19 mouse cellular contexts compared by ENCODE assay signal in genomic region chr15:27669276-27669675, GRCm38 (mm10). TPM values are rescaled to one million over a fixed set of nuclear protein-coding genes. Genes with fewer than 3 reads are reported as not detected.
DNase-seq lines count a peak whose midpoint lies in the region; ATAC-seq lines count a peak whose summit lies in the region.
"Had no signal": no experiment of that assay in that cellular context is flagged by ENCODE, and none has a peak within 500 bp of the region (broad histone marks: within the 10 kb centered on the region; RNA-seq: fewer than 3 reads in every experiment).

No protein-coding gene starts in this region.

- intact Hi-C loops in left cerebral cortex, postnatal 25 days (cut with DNase I), result loop anchor here (10.0 kb wide), 1 partner anchor 186 kb away; no protein-coding TSS in a partner anchor

- ATAC-seq in frontal cortex, adult (ENCODE audit: low TSS enrichment), result peak; percentile 93
- ATAC-seq: intestine, embryonic 15.5 days; liver, embryonic 12.5 days; midbrain, embryonic 16.5 days had no signal

- no peak for DNase-seq in frontal cortex, postnatal 14 days (ENCODE audit: low spot score in 2 of 2)
- DNase-seq in right cerebral cortex, adult 18-20 months, result peak; percentile 83
- no peak for DNase-seq in right cerebral cortex, postnatal 4 days
- DNase-seq in left cerebral cortex, postnatal 25 days (ENCODE audit: low spot score in 2 of 2), result peak; percentile 45 to 93
- DNase-seq in right cerebral cortex, postnatal 25 days, result peak; percentile 52
- no peak for DNase-seq in MN1 (ENCODE audit: low spot score)
- no peak for DNase-seq in urinary bladder, adult 2 months (ENCODE audit: low spot score)
- DNase-seq: adrenal gland, postnatal 14 days; cerebellum, adult 11-12 months; cerebellum, postnatal 36 days; gastrocnemius, postnatal 36 days; kidney, adult 9 months; kidney, postnatal 25 days; lung, embryonic 14.5 days; lung, postnatal 36 days had no signal

RNA-seq across cellular contexts. Expression of gene Otulinl, which starts 12.1 kb away (rescaled TPM):
- 10 to 100 TPM; 32.3 to 38.7 TPM for total RNA-seq in left cerebral cortex, postnatal 25 days (2021)
- polyA plus RNA-seq in urinary bladder, adult 2 months (2012; rRNA removed), result 12.6 and 14.9 TPM in 2 replicates

RNA-seq across cellular contexts. Expression of gene Otulin, which starts 38.8 kb away (rescaled TPM):
- total RNA-seq in left cerebral cortex, postnatal 25 days (2021), result 10 to 100 TPM; 21.2 to 23.3 TPM
- 26.0 and 26.3 TPM in 2 replicates for polyA plus RNA-seq in urinary bladder, adult 2 months (2012; rRNA removed)

Comparison
In these comparisons a context has a peak if more than half of its experiments do, and no peak if none do; other contexts are left out.
1. DNase-seq: peak in right cerebral cortex, adult 18-20 months (single experiment), left cerebral cortex, postnatal 25 days (2 of 2) and right cerebral cortex, postnatal 25 days (single experiment); none in frontal cortex, postnatal 14 days (0 of 2), right cerebral cortex, postnatal 4 days (single experiment), MN1 (single experiment) and urinary bladder, adult 2 months (single experiment).